Mouse (Mus musculus): ENCODE measurements around the gene Abcd3. TPM values are rescaled to one million over a fixed set of nuclear protein-coding genes. Genes with fewer than 3 reads are reported as not detected.

Gene Abcd3
- total RNA-seq, 2 experiments from 2014 or later: 39.3 to 42.8 TPM

- no peak for DNase-seq
Observed at GRCm38 (mm10) chr3:121715741-121716459, 99.2 kb downstream of the Abcd3 start.

GRCm38 (mm10) chr3:121715336-121715735 is 99.8 kb downstream of the Abcd3 start:
- intact Hi-C loops (cut with DNase I): no loop called here
- DNase-seq: no peak

More at GRCm38 (mm10) chr3:121715741-121716459, 99.2 kb downstream of the Abcd3 start:
- intact Hi-C loops (cut with DNase I): no loop called here

- no peak for DNase-seq
- intact Hi-C loops (cut with DNase I): no loop called here
Observed at GRCm38 (mm10) chr3:121714461-121714860, 100.6 kb downstream of the Abcd3 start.

GRCm38 (mm10) chr3:121713816-121714215 is 101.3 kb downstream of the Abcd3 start:
- no peak for DNase-seq
- intact Hi-C loops (cut with DNase I): no loop called here

- DNase-seq: no peak
- intact Hi-C loops (cut with DNase I): no loop called here
Observed at GRCm38 (mm10) chr3:121713151-121713701, 101.9 kb downstream of the Abcd3 start.

GRCm38 (mm10) chr3:121712222-121712621 is 102.9 kb downstream of the Abcd3 start:
- intact Hi-C loops (cut with DNase I): no loop called here
- DNase-seq: no peak

- intact Hi-C loops (cut with DNase I): no loop called here
- DNase-seq: no peak
Observed at GRCm38 (mm10) chr3:121710894-121711531, 104.1 kb downstream of the Abcd3 start.

Other genes starting within 250 kb of the Abcd3 start
- not detected for gene 4930432M17Rik, start 144.5 kb downstream of the Abcd3 start, total RNA-seq (2021)
- gene F3, start 91.8 kb downstream of the Abcd3 start, total RNA-seq (2021): 1 to 10 TPM; 4.7 to 5.0 TPM
- gene Arhgap29, start 137.2 kb upstream of the Abcd3 start, total RNA-seq (2021): 10 to 100 TPM; 13.8 to 15.0 TPM
- gene Abca4, start 229.1 kb upstream of the Abcd3 start, total RNA-seq (2021): 1 to 10 TPM in 1 of 2 experiments, under 1 TPM in 1; 0.79 to 1.2 TPM